Mouse (Mus musculus) erythroid progenitor cell, adult 5-6 weeks (primary cell): ENCODE results near the gene Pak4. TPM values are rescaled to one million over a fixed set of nuclear protein-coding genes. Genes with fewer than 3 reads are reported as not detected.
"Not testable (repeated sequence)": the region's sequence is repeated elsewhere in the genome, so short reads cannot be mapped to it uniquely, and the experiment has no call there.

ENCODE experiments used
- ATAC-seq: replicated peaks from 2 replicates; pipeline ENCODE4 v1.8.0; 2016; ENCODE audit warnings: moderate number of reproducible peaks, mild to moderate bottlenecking, moderate TSS enrichment, inconsistent platforms; ENCODE audit not compliant: poor library complexity, low FRiP score, severe bottlenecking
- total RNA-seq, 2 experiments: library from RNA; stranded (forward) in 1 of 2; stranded (reverse) in 1 of 2; fragments of 150-400 nt in 1 of 2; fragments of 186-747, 209-891 nt in 1 of 2; gene quantifications; 2 replicates each; pipeline versions ENCODE4 v1.2.3 to v1.2.4; 2015 to 2017; ENCODE audit warnings: low replicate concordance in 2 of 2

The Pak4 gene
- total RNA-seq, 2 experiments from 2014 or later, result 2.1 to 9.6 TPM

- peak; percentile 64 for ATAC-seq
Observed at GRCm38 (mm10) chr7:28568253-28568652, 29.7 kb downstream of the Pak4 start.

DNA sequence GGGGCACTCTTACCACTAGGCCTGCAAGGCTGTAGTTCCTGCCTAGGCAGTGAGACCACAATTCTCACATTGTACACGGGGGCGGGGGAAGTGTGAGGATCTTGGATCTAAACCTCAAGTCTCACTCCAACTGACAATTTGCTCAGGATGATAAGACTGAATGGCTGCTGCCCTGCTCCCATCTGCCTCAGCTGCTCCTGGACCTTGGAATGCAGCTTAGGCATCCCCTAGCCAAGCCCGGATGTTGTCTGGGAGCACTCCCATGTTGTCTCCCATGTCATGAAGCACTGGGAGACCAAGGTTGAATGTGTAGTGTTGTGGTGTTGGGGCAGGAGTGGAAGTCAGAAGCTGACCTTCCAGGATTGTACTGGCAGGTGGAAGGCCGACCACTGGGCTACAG, 30.4 kb downstream of the Pak4 start:
- ATAC-seq, result no peak

GRCm38 (mm10) chr7:28565407-28565806, 32.6 kb downstream of the Pak4 start:
- no peak for ATAC-seq

DNA sequence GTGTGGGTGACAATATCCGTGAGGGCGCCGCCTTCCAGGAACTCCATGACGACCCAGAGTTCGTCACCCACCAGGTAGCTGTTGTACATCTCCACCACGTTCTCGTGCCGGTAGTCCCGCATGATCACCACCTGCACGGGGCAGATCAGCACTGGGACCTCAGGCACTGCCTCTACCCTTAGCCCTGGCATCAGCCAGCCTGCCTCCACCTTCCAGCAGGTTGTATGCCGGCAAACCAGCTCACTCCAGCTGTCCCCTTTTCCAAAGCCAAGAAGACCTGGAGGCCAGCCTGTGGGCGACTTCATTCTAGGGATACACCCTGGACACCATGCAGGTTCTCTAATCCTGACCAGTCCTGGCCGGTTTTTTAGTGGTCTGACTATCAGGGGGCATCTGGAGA, 35.0 kb downstream of the Pak4 start:
- no peak for ATAC-seq

GRCm38 (mm10) chr7:28562371-28562770, 35.6 kb downstream of the Pak4 start:
- no peak for ATAC-seq

GRCm38 (mm10) chr7:28561967-28562366, 36.0 kb downstream of the Pak4 start:
- ATAC-seq, result no peak

DNA sequence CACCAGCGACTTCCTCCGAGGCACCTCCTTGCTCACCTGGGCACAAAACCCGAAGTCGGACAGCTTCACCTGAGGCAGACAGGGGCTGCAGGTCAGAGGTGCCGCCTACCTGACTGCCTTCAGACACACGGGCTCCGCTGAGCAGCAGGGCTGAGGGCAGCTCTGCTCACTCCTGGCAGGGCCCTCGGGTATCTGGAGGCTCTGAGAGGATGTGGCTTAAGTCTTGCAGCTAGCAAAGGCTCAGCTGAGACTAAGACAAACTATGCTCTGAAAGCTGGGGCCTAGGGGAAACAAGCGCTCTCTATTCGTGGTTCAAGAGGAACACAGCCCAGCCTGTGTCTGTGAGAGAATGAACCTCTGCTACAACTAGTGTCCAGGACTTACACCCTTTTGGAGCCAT, 37.1 kb downstream of the Pak4 start:
- no peak for ATAC-seq

- ATAC-seq, result no peak
Observed at GRCm38 (mm10) chr7:28558486-28558885, 39.5 kb downstream of the Pak4 start.

- ATAC-seq, result no peak
Observed at GRCm38 (mm10) chr7:28557708-28558107, 40.3 kb downstream of the Pak4 start.

DNA sequence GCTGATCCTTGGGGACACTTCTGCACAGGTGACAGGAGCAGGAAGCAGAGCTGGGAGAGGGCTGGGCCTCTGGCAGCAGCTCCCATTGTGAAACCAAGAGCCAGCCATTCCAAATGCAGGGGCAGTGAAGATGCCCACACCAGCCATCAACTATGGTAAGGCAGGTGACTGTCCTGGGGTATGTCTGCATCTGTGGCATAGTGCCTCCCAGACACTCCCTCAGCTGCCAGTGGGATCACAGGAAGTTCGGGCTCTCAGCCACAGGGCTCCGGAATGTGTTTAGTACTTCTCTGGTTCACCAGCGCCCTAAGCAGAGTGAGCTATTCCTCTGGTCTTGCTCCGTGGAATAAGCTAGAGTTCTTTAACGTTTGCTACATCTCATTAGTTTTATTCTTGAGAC, 40.9 kb downstream of the Pak4 start:
- ATAC-seq, result no peak

DNA sequence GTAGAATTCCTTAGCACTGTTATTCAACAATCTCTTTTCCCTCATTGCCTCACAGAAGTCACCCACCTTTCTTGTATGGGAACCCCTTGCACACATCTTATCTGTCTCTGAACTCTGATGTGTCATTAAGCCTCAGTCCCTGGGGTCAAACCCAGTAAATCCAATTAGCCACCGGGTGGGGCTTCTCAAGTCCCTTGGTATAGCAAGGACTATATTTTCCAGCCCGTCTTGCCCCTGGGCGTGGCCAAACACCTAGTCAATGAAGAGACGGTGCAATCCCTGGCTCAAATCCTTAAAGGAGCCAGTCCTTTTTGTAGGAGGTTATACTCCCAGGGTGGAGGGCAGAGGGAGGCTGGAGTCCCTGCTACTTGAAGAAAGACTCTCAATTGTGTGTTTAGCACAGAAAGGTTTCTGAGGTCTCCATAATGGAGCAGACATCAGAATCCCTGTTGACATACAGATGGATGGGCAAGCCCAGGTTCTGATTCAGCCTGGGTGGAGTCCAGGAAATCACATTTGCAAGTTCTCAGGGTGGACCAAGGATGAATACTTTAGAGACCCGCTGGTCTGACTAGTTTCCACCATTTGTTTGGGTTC, 41.9 kb downstream of the Pak4 start:
- no peak for ATAC-seq

GRCm38 (mm10) chr7:28553076-28553475, 44.9 kb downstream of the Pak4 start:
- no peak for ATAC-seq

DNA sequence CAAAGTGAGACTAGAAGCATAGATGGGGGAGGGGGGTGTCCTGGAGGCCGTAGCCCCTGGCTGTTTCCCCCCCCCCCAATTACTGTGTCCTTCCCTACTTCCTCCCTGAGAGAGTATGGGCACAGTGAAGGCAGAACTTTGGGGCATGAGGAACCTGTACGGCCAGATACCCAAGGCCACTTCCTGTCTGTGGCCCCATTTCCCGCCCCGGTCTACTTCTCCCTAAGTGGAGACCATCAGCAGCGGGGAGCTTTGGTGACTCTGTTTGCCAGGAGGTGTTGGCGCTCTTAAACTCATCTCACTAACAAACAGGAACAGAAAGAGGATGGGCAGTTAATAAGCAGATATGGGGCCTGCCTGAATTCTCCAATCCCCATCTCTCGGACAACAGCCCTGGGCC, 50.4 kb downstream of the Pak4 start:
- no peak for ATAC-seq

DNA sequence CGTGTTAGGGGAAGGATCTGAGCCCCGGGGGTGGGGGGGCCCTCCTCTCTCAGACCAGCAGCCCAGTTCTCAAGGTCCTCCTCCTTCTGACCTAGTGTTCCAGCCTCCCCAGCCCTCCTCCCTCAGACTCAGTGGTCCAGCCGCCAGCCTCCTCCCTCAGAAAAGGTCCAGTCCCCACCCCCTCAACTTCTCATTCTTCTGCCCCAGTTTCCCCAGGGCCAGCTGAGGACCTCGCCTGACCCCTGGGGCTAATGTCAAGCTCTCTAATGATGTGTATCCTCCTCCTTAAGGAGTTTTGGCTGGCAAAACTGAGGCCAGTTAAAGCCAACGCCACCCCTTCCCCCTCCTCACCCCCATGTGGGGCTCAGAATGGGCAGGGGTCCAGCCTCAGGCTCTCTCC, 50.8 kb downstream of the Pak4 start, which contains the start of gene Nccrp1:
Gene Nccrp1, minus strand, starts transcription at position 101 of the 400 bp plus-strand sequence.
- 0 out of 2 replicates have a peak, but pooled peaks have one; percentile 13 for ATAC-seq

GRCm38 (mm10) chr7:28546649-28547048, 51.3 kb downstream of the Pak4 start:
- no peak for ATAC-seq

DNA sequence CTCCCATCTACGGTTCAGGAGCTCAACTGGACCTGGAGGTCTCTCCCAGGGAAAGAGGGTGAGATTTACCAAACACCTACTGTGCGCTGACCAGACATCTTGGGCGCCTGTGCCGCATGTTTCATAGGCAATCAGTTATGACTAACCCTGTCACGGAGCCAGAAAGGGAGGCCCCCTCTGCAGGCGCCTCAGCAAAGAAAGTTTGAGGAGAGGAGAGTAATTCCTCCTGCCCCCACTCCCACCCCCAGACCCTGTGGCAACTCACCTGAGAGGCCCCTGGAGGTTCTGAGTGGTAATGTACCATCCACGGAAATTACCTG, 52.1 kb downstream of the Pak4 start:
- ATAC-seq, result no peak

DNA sequence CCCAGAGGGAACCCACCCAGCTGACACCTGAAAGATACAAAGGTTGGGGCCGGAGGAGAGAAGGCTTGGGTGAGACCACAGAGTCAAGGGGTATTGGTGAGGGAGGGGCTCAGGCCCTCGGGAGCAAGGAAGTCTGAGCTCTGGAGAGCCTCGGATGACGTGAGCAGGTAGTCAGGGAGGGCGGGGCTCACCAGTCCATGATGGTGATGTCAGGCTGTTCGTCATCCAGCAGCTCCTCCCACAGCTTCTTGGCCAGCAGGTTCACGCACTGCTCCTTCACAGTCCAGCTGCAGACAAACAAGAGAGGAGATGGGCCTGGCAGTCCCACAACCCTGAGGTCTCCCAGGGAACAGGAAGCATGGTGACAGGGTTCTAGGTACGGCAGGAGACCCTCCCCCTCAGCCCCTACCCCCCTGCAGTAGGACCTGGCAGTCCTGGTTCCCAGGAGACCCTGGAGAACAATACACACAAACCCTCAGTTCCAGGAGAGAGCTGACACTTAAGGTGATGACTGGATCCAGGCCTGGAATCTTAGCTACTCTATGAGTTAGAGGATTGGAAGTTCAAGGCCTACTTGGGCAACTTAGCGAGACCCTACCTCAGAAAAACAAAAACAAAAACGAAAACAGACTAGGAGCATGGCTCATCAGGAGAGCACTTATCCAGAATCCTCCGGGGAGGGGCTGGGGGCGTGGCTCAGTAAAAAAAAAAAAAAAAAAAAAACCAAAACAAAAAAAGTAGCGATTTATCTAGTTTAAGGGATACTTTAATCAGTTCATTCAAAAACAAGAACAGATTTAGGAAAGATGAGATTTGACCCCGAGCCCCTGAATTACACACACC, 52.7 kb downstream of the Pak4 start:
- ATAC-seq, result no peak

GRCm38 (mm10) chr7:28544051-28544601, 53.9 kb downstream of the Pak4 start:
- ATAC-seq, result no peak

DNA sequence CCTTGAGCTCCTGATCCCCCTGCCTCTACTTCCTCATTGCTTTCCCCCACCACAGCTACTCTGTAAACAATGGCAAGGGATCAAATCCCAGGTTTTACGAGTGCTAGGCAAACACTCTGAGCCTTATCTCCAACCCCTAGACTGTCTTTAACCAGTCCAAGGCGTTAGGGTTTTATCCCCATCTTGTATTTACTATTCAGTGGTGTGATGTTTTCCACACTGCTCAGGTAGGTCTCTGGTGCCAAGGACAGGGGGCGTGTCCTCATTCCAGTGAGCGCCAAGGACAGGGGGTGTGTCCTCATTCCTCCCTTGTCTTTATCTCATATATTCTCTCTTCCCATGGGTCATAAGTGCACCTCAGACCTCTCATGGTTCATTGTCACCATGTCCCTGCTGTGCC, 57.5 kb downstream of the Pak4 start, which contains the start of gene Sycn:
Gene Sycn, plus strand, starts transcription at position 360 of the 400 bp plus-strand sequence.
- ATAC-seq, result no peak

DNA sequence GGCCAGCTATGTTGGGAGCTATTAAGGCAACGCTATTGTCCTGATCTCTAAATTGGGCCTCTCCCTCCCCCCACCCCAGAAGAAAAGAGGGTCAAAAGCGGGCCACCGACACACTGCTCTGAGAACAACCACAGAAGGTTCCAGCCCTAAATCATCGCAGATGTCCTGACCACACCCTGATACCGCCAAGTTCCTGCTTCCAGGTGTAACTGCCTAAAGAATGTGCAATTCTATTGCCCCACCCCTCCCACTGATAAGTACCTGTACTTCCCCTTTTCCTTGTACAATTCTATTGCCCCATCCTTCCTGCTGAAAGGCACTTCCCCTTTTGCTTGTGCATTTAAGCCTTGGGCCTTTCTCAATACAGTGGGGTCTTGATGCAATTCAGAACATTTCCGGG, 59.1 kb downstream of the Pak4 start:
- not testable (repeated sequence) for ATAC-seq

DNA sequence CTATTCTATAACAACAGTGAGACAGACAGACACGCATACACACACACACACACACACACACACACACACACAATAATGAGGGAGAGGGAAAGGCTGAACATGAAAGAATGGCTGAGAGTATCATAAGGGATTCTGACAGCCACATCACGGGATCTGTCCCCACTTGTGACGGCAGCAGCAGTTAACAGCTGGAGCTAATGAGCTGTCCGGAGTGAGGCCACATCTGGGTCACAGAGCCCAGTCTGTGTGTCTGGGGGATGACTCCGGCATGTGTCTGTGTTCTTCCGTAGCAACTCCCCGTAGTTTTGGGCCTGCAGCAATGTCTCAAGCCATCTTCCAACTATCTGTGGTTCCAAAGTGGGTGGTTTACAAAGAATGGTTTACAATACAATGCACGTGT, 66.0 kb downstream of the Pak4 start:
- no peak for ATAC-seq
